Mouse (Mus musculus): ENCODE measurements around the gene Hist1h2ag.

DNA sequence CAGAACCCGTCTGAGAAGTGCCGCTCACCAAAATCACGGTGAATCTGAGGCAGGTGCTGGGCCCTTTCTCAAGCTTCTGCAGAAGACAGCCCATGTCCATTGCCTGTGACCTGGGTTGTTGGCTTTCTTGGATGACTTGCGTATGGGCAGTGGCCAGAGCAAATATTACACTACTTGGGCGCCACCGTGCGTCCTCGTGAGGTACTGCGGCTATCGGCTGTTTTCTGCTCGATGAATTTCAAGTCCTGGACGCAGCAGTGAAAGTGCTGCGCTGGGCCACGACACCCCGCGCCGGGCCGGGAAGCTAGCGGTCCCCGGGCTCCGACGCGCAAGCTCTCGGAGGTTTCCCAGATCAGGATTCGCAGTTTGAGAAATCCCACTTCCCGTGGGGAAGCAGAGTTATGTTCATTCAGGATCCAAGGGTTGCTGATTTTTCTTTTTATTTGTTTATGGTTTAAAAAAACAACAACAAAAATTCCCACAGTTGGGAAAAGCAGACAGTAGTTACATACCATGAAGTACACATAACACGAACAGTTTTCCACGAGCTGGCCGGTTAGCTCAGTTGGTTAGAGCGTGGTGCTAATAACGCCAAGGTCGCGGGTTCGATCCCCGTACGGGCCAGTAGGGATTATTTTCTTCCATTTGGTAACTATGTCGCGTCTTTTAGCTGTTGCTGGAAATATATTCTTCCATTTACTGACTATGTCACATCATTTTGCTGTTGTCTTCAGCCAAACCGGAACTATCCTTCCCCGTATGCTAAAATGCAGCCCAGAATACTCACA, 13.9 kb downstream of the Hist1h2ag start:
- TF ChIP-seq GATA1 (IDR thresholded peaks at IDR 0.05; ENCODE audit: low read length) (no peak), TAL1 (IDR thresholded peaks at IDR 0.05; ENCODE audit: low read length) (no peak)
